Mouse (Mus musculus) kidney, adult 10 weeks (tissue): ENCODE results near the gene 4930444G20Rik. TPM values are rescaled to one million over a fixed set of nuclear protein-coding genes. Genes with fewer than 3 reads are reported as not detected.

Experiments used
- polyA plus RNA-seq: library from polyadenylated mRNA; stranded (reverse); fragments of 350-450 nt; fragmentation: Illumina TruSeq; extraction: RNeasy Lipid Tissue Mini Kit (QIAGEN cat#74804); gene quantifications from one replicate; pipeline ENCODE4 v1.2.3, GENCODE M21; 2014; ENCODE audit warnings: low read depth, low replicate concordance

The 4930444G20Rik gene
- not detected for polyA plus RNA-seq

DNA sequence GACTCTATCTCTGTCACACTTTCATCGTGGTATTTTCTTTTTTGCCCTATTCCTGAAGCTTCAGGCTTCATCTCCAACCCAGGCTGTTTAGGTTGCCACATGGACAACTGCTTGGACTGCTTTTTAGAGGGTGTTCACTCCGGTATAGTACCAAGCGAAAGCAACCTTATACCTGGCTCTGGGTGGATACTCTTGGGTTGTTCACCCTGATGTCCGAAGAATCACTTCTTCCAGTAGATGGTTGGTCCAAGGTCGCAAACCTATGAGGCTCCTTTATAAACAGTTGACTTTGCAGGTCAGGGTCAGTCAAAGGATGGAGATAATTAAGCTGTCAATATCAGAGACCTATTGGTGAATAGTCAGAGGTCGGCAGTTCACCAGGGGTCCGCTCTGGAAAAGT, at the start of gene 4930444G20Rik:
Gene 4930444G20Rik (minus strand): TSS at position 101 of the 400 bp plus-strand sequence.

Other genes with a start within 250 kb of the 4930444G20Rik start
- gene Sgk1, start 185.9 kb downstream of the 4930444G20Rik start, polyA plus RNA-seq, result 157 TPM
- 1.1 TPM for gene E030030I06Rik, start 81.2 kb upstream of the 4930444G20Rik start, polyA plus RNA-seq
- not detected for gene Raet1e, start 90.5 kb upstream of the 4930444G20Rik start, polyA plus RNA-seq
- gene H60b, start 90.5 kb upstream of the 4930444G20Rik start, polyA plus RNA-seq, result 1.1 TPM